Mouse (Mus musculus) liver, embryonic 18 days (tissue): ENCODE data around the gene Nkiras1. TPM values are rescaled to one million over a fixed set of nuclear protein-coding genes. Genes with fewer than 3 reads are reported as not detected.

Experiments used
- polyA plus RNA-seq: library from polyadenylated mRNA; depleted of rRNA; stranded (reverse); fragments of >200 nt; gene quantifications from 2 replicates; pipeline ENCODE4 v1.2.3, GENCODE M21; 2012; rRNA removed

The Nkiras1 gene
- 10.8 and 11.6 TPM in 2 replicates for polyA plus RNA-seq

DNA sequence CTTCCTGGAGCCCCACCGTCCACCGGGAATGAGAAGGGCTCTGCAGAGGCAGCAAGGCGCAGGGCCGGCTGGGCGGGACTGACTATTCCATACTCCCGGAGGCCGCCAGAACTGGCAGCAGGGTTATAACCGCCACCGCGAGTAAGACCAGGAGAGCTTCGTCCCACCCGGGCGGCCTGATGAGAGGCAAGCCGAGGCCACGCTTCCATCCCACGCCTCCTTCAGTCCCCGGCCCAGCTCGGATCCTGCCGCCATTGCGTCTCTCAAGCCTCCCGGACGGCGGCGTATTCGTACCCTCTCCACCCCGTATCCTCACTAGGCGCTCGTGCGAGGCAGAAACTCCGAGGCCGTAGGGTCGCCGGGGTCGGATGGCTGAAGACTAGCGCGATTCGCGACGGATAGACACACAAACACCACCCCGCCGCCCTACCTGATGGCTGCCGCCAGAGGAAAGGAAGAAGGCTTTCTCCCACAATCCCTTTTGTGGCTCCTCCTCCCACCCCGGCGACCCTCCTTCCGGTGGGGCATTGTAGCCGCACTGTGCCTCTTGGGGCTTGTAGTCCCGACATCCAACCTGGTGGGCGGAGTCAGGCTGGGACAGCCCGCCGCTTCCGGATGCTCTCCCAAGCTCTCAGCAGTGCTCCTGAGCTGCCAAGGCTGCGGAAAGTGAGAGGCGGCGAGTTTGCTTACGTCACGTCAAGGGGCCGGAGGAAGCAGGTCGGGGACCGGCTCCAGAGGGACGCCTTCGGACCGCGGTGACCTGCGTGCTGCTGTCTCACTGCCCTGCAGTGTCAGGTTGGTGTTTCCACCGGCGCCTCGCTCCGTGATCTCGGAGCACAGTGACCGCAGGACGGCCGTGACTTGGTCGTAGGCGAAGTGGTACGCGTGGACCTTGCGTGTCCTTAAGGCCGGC is at the start of gene Nkiras1, which contains the start of gene Rpl15:
TSS of gene Nkiras1 (plus strand) at position 608 of the 913 bp plus-strand sequence.
TSS of gene Rpl15 (minus strand) at position 863 of the 913 bp plus-strand sequence.

DNA sequence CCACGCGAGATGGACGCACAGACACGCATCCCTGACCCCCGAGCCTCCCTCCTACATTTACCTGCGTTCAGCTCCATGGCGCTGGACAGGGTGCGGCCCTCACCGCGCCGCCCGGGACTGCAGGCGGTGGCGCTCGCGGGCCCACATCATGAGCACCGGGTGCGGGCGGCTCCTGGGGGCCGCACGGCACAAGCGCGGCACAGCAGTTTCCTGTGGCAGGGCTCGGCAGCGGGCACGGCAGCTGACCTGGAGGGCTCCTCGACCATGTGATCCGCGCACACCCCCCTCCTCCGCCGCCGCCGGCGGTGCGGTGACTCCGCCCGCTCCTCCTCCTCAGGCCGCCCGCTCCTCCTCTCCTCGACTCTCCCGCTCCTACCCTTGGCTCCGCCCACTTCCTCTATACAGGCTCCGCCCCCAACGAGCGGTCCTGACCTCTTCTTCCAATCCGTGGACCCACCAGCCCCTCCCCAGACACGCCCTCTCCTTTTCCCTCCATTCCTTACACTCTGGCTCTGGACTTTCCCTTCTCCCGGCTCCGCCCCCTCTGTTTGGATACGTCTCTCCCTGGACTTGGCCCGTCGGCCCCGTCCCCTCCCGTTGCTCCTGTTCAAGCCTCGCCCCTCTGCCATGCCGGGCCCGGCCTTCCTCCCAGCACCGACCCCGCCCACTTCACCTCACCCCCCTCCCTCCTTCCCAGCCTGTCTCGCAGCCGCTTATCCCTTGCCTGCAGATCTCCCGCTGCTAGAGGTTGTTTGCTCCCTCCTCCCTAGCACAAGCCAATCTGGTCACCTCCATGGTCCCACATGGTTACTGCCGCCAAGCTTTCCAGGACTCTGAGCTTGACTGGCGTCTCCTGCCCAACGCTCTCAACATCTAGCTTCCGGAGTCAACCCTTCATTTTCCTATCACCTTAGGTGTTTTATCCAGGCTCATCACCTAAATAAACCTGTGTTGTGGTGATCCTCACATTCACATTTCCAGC is 31.9 kb upstream of the Nkiras1 start, which contains the start of gene Nr1d2:
TSS of gene Nr1d2 (minus strand) at position 378 of the 982 bp plus-strand sequence.

DNA sequence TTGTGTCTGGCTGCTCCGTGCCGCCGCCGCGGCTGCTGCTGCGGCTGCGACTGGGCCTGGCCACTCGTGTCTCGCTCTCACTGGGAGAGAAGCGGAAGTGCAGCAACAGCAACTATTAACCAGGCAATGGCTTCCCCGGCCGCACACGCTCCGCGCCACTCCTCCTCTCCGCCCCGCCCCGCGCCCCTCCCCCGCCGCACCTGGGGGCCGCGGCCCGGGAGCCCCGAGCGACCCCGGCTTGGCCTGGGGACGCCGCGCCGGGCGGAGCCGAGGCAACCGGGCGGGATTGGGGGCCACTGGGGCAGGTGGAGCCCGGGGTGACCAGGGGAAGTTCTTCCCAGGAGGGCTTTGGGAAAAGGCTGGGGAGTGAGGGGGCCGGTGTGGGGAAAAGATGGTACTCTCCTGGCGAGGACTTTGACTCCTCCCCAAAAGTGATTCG is 60.8 kb downstream of the Nkiras1 start, which contains the start of gene Ube2e1:
TSS of gene Ube2e1 (minus strand) at position 167 of the 439 bp plus-strand sequence.

Other genes starting within 250 kb of the Nkiras1 start
- gene Nr1d2, start 32.0 kb upstream of the Nkiras1 start, polyA plus RNA-seq, result 2.2 and 2.6 TPM in 2 replicates
- 466 and 676 TPM in 2 replicates for gene Rpl15, start 255 bp downstream of the Nkiras1 start, polyA plus RNA-seq
- 29.2 and 30.2 TPM in 2 replicates for gene Ube2e1, start 60.7 kb downstream of the Nkiras1 start, polyA plus RNA-seq